Mouse (Mus musculus) intestine, embryonic 14.5 days (tissue): ENCODE measurements around the gene Klhdc1. TPM values are rescaled to one million over a fixed set of nuclear protein-coding genes. Genes with fewer than 3 reads are reported as not detected.

Experiments
- ATAC-seq: fragments of 200-750 bp; cut with Nextera tagmentation; replicated peaks from 2 replicates; pipeline ENCODE4 v1.8.0; 2017; ENCODE audit warnings: low read depth, moderate number of reproducible peaks, moderate TSS enrichment, moderate library complexity; ENCODE audit not compliant: low FRiP score, low TSS enrichment
- DNase-seq: peaks from one replicate; pipeline ENCODE4 v3.0.0-alpha.2; 2018; ENCODE audit warnings: low spot score
- H3K27ac ChIP-seq: fragments of 300-500 bp; sonication (generic); 2 replicates; pipeline ENCODE4 v1.5.1; 2014; ENCODE audit warnings: low read depth, mild to moderate bottlenecking, control low read depth
- H3K27me3 ChIP-seq: fragments of 300-500 bp; sonication (generic); replicated peaks from 2 replicates; pipeline ENCODE4 v1.6.1; 2014; ENCODE audit warnings: low read length, control low read depth; ENCODE audit not compliant: control insufficient read depth, insufficient read depth
- H3K36me3 ChIP-seq: fragments of 300-500 bp; sonication (generic); 2 replicates; pipeline ENCODE4 v1.6.1; 2014; ENCODE audit warnings: low read length, control low read depth; ENCODE audit not compliant: control insufficient read depth, insufficient read depth
- H3K4me1 ChIP-seq: fragments of 300-500 bp; sonication (generic); replicated peaks from 2 replicates; pipeline ENCODE4 v1.6.1; 2014; ENCODE audit warnings: low read length, control low read depth, mixed read lengths; ENCODE audit not compliant: control insufficient read depth, insufficient read depth
- H3K4me2 ChIP-seq: fragments of 300-500 bp; sonication (generic); 2 replicates; pipeline ENCODE4 v1.6.1; 2014; ENCODE audit warnings: low read length
- H3K4me3 ChIP-seq: fragments of 300-500 bp; sonication (generic); 2 replicates; pipeline ENCODE4 v1.5.1; 2014; ENCODE audit warnings: low read depth, low read length, control low read depth, mixed read lengths
- H3K9ac ChIP-seq: fragments of 300-500 bp; sonication (generic); 2 replicates; pipeline ENCODE4 v1.6.1; 2014; ENCODE audit warnings: mild to moderate bottlenecking, low read length
- H3K9me3 ChIP-seq: fragments of 300-500 bp; sonication (generic); 2 replicates; pipeline ENCODE4 v1.6.1; 2016; ENCODE audit warnings: low read length, control low read depth; ENCODE audit not compliant: control insufficient read depth
- WGBS: fragments of 180-500 bp; shearing (Covaris S2); extraction: QIAGEN DNeasy Blood & Tissue Kit; methylation state at CpG from one replicate; pipeline ENCODE4 v1.1.7; 2014; 5-methylcytosine and 5-hydroxymethylcytosine counted together
- polyA plus RNA-seq: library from polyadenylated mRNA; unstranded; fragments of >200 nt; fragmentation: Nextera tagmentation; extraction: Ambion mirVana; gene quantifications from 2 replicates; pipeline ENCODE4 v1.2.1, GENCODE M21; 2014

Klhdc1 gene
- 7.3 and 7.4 TPM in 2 replicates for polyA plus RNA-seq

DNA sequence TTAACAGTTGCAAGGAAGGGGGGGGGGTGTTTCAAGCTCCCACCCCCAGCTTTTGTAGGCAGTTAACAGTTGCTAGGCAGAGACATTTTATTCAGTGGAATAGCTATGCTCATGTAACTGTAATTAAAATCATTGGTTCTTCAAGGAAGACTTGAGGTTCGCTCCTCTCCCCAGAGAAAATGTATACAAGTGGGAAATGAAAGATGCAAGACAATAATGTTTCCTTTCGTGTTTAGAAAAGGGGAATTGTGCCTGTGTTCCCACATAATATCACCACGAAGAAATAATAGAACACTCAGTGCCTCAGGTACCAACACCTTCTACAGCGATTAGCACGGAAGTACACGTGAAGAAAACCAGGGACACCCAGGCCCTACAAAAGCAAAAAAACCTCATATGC, at the start of gene Klhdc1:
Gene Klhdc1 (plus strand): TSS at position 301 of the 400 bp plus-strand sequence.
- 70% methylated on average over 6 of the region's 6 CpGs for WGBS
- Histone ChIP-seq H3K36me3 (no peaks in the 10 kb centered on the region), H3K9ac (peak within 1 kb of the TSS; percentile 62), H3K27ac (peak within 1 kb of the TSS; percentile 72), H3K4me1 (peaks cover 5% of the 10 kb centered on the region), H3K4me2 (peak within 1 kb of the TSS; percentile 56), H3K4me3 (peak within 1 kb of the TSS; percentile 61), H3K9me3 (no peaks in the 10 kb centered on the region), H3K27me3 (no peaks in the 10 kb centered on the region)
- no peak for DNase-seq
- no peak for ATAC-seq

DNA sequence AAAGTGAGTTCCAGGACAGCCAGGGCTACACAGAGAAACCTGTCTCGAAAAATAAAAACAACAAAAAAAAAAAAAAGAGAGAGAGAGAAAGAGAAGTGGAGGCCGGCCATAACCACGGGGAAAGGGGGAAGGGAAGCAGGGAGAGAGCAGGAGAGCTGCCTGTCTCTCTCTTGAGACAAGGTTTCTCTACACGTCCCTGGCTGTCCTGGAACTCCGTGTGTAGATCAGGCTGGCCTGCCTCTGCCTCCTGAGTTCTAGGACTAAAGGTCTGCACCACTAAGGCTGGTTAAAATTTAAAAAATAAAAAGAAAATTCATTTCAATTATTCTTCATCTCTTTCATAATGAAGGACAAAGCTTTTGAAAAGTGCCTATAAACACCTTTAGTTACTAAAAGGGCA, 49.6 kb upstream of the Klhdc1 start:
- no peak overlapping the region for H3K4me3 ChIP-seq
- H3K4me2 ChIP-seq = no peak overlapping the region
- no peaks in the 10 kb centered on the region for H3K27me3 ChIP-seq
- H3K36me3 ChIP-seq = peaks cover 34% of the 10 kb centered on the region
- peaks cover 7% of the 10 kb centered on the region; the same call in 1 of the 2 replicates for H3K4me1 ChIP-seq
- no peak for ATAC-seq
- no peak overlapping the region for H3K9ac ChIP-seq
- no peaks in the 10 kb centered on the region for H3K9me3 ChIP-seq
- no peak overlapping the region for H3K27ac ChIP-seq
- 91% methylated on average over 5 of the region's 5 CpGs for WGBS
- no peak for DNase-seq

DNA sequence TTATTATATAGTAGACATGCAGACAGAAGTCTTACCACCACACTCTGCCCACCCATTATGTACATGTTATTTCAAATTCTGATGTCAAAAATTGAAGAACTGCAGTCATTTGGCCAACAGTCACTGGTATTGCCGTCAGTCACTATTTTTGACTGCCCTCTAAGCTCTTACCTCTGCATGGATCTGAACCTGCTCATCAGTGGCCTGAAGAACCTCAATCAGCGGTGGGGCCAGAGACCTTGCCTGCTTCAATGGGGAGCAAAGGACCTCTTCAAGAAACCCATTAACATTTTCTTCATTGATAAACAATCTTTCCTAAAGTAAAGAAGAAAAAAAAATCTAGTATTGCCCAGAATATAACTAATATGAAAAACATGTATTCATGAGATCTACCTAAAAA, 48.3 kb upstream of the Klhdc1 start:
- no peak overlapping the region for H3K9ac ChIP-seq
- H3K27ac ChIP-seq = no peak overlapping the region
- WGBS = 96% methylated on average over 2 of the region's 2 CpGs
- no peaks in the 10 kb centered on the region for H3K4me1 ChIP-seq
- peaks cover 31% of the 10 kb centered on the region for H3K36me3 ChIP-seq
- H3K4me2 ChIP-seq = no peak overlapping the region
- no peaks in the 10 kb centered on the region for H3K9me3 ChIP-seq
- ATAC-seq (no peak), DNase-seq (no peak)
- no peak overlapping the region for H3K4me3 ChIP-seq
- H3K27me3 ChIP-seq = no peaks in the 10 kb centered on the region

DNA sequence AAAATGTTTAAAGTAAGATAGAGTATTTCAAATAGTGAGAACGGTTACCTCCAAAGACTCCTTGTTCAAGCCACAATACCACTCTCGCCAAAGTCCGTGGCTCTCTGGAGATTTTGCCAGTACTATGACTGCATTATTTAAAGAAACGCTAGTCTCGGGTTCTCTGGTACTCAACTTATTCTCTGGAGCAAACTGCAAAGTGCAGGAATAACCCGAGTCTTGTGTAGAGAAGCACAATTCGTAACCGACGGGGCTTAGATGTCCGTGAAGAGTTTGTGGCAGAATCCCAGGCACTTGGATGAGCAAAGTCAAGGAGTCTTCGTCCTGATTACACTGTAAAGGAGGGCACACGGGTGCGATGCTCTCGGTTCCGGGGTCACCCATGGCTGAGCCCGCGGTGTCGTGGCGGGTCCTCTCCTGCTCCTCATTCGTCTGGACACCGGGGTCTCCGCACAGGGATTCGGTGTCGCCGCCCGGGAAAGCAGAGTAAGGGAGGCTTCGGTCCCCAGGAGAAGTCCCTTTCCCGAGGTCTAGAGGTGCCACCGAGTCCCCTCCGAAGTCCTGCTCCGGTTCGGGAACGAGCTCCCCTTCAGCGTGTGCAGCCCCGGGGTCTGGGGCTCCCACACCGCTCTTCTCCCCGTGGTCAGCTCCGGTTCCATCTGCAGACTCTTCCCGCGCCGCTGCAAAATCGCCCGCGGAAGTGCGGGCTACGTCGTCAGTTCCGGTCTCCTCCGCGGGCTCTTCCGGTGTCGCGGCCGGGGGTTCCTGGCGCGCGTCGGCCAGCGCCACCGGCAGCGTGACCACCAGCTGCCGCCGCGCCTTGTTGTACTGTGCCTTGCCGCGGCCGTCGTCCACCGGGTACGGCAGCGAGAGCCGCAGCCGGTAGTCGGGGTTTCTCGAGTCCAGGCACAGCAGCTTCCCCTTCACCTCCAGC, 44.3 kb upstream of the Klhdc1 start, which contains the start of gene Gm49383:
Gene Gm49383 (minus strand): TSS at position 661 of the 934 bp plus-strand sequence.
- peak within 1 kb of the TSS; percentile 78 for H3K27ac ChIP-seq
- peak within 1 kb of the TSS; percentile 84 for H3K9ac ChIP-seq
- DNase-seq (peak; percentile 86), ATAC-seq (peak; percentile 74)
- under 1% methylated on average over 75 of the region's 75 CpGs for WGBS
- peaks cover 4% of the 10 kb centered on the region; the same call in 1 of the 2 replicates for H3K4me1 ChIP-seq
- H3K9me3 ChIP-seq = no peaks in the 10 kb centered on the region
- H3K36me3 ChIP-seq = peaks cover 30% of the 10 kb centered on the region
- H3K27me3 ChIP-seq = no peaks in the 10 kb centered on the region
- peak within 1 kb of the TSS; percentile 98 for H3K4me3 ChIP-seq
- peak within 1 kb of the TSS; percentile 86 for H3K4me2 ChIP-seq

DNA sequence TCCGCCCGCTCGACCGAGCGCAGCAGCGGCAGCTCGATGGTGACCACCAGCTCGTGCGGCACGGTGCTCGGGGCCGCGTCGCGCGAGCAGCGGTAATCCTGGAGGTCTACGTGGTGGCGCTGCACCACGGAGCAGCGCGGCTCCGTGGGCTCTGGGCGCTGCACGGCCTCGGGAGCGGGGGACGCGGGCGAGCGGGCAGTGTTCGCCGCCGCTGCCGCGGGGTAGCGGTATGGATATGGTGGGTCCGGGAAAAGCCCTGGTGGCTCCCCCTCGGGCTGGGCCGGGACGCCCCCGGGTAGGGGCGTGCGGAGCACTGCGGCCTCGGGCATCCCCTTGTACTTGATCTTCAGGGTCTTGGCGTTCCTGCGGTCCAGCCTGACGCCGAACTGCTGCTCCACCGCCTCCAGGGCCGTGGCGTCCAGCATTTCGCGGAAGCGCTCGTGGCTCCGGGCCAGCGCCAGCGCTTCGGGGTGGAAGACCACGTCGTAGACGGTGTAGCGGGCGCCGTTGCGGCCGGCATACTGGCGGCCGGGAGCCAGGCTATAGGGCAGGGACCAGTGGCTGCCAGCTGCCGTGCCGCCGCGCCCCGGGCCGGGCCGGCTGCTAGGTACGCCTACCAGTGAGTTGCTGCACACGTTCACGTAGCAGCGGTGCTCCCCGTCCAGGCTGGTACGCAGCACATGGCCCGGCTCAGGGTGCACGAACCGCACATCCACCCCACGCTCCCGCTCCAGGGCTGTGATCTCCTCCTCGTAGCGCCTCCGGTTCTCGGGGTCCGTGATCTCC, 43.4 kb upstream of the Klhdc1 start:
- Histone ChIP-seq H3K27me3 (no peaks in the 10 kb centered on the region), H3K27ac (peak overlapping the region; percentile 78), H3K4me1 (peaks cover 4% of the 10 kb centered on the region; the same call in 1 of the 2 replicates), H3K4me2 (peak overlapping the region; percentile 86), H3K9ac (peak overlapping the region; percentile 84), H3K4me3 (peak overlapping the region; percentile 98), H3K9me3 (no peaks in the 10 kb centered on the region), H3K36me3 (peaks cover 30% of the 10 kb centered on the region)
- under 1% methylated on average over 91 of the region's 94 CpGs for WGBS
- DNase-seq (peak; percentile 85), ATAC-seq (peak; percentile 68)

DNA sequence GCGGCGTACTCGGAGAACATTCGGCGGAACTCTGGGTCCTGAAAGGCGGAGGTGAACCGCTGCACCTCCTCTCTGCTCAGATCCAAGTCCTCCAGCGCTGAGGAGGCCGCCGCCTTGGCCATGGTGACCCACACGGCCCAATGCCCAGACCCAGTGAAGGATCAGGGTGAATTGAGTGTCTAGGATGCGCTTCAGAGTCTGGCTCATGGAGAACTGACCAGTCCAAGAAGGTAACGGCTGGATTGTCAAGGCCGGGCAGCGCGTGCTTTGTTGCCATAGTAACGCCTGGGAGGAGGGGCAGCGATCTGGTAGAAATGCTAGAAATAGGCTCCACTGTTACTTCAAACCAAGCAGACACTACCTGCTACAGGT, 42.8 kb upstream of the Klhdc1 start, which contains the start of gene Dnaaf2:
Gene Dnaaf2 (minus strand): TSS at position 266 of the 372 bp plus-strand sequence.
- H3K27ac ChIP-seq = peak within 1 kb of the TSS; percentile 78
- peaks cover 31% of the 10 kb centered on the region for H3K36me3 ChIP-seq
- DNase-seq = peak; percentile 91
- H3K4me3 ChIP-seq = peak within 1 kb of the TSS; percentile 98
- peaks cover 4% of the 10 kb centered on the region; the same call in 1 of the 2 replicates for H3K4me1 ChIP-seq
- no peaks in the 10 kb centered on the region for H3K27me3 ChIP-seq
- H3K9me3 ChIP-seq = no peaks in the 10 kb centered on the region
- H3K4me2 ChIP-seq = peak within 1 kb of the TSS; percentile 86
- peak within 1 kb of the TSS; percentile 84 for H3K9ac ChIP-seq
- under 1% methylated on average over 18 of the region's 18 CpGs for WGBS
- peak; percentile 50 for ATAC-seq

DNA sequence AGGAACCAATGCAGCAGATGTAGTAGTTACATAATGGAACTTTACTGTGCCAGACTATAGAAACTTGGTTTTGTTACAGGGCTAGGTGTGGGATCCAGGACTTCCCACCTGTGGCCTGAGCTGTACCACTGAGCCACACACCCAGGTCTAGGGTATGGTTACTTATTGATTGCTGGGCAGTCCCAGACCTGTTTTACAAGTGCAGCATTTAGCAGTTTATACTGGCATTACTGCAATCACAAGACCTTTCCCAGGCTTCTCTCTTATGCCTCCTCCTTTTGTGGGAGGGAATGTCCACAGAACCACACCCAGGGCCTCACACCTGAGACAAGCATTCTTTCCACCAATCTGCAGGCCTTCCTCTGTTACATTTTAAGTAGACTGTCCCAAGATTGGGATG, 42.0 kb upstream of the Klhdc1 start:
- no peaks in the 10 kb centered on the region for H3K27me3 ChIP-seq
- no peak for ATAC-seq
- DNase-seq = no peak
- no peak overlapping the region for H3K4me3 ChIP-seq
- H3K9ac ChIP-seq = no peak overlapping the region
- H3K4me1 ChIP-seq = peaks cover 4% of the 10 kb centered on the region; the same call in 1 of the 2 replicates
- H3K9me3 ChIP-seq = no peaks in the 10 kb centered on the region
- H3K4me2 ChIP-seq = peak overlapping the region; percentile 86
- peaks cover 37% of the 10 kb centered on the region for H3K36me3 ChIP-seq
- H3K27ac ChIP-seq = no peak overlapping the region

DNA sequence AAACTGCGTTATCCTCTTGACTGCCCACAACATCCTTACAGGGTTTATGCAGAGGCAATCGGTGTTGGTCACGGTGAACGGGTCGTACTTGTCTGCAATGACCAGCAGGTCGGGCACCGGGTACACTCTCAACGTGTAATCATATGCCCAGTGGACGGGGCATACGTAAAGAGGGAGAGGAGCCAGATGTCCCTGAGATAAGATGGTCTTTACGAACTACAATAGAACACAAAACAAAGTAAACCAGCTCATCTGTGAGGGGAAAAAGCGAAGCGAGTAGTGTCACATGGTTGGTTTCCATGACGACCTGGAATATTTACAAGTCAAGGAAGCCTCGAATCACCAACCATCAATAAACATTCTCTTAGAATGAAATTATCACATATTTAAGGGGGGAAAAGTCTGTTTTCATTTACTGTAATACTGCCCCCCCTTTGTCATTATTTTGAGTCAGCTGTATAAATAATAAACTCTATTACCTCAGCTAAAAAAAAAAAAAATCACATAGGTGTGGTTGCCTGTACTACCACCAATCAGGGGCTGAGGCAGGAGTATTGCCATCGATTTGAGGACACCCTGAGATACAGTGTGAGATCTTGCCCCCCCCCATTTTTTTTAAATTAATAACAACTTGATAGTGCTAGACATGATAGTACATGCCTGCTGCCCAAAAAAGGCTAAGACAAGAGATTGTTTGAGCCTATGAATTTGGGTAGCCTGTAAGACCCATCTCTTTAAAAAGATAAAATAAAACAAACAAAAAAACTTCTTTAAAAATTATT, 36.7 kb upstream of the Klhdc1 start, which contains the start of gene Gm49384:
Gene Gm49384 (minus strand): TSS at position 216 of the 782 bp plus-strand sequence.
- ATAC-seq (0 out of 2 replicates have a peak, but pooled peaks have one; percentile 38), DNase-seq (no peak)
- no peaks in the 10 kb centered on the region for H3K27me3 ChIP-seq
- H3K36me3 ChIP-seq = peaks cover 69% of the 10 kb centered on the region
- no peak within 1 kb of the TSS for H3K4me2 ChIP-seq
- no peak within 1 kb of the TSS for H3K9ac ChIP-seq
- H3K4me3 ChIP-seq = no peak within 1 kb of the TSS
- WGBS = 82% methylated on average over 16 of the region's 16 CpGs
- H3K4me1 ChIP-seq = 0 out of 2 replicates have a peak, but pooled peaks cover 4% of the 10 kb centered on the region
- H3K9me3 ChIP-seq = no peaks in the 10 kb centered on the region
- no peak within 1 kb of the TSS for H3K27ac ChIP-seq
